ENCODE assay signal across 41 mouse cellular contexts in the genomic region with DNA sequence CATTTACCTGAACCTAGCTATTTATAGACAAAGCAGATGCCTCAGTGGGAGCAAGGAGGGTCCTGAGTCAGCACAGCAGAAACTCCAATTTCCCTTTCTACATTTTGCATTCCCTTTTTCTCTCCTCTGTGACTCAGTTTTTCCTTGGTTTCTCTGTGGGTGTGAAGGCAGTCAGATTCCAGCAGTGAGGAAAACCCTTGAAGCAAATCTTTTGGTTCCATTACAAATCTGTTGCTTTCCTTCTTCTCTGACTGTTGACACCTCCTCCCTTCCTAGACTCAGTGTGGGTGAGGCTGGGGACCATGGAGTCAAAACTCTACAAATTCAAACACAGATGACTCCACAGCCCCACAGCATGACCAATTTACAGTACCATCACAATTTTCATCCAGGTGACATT. TPM values are rescaled to one million over a fixed set of nuclear protein-coding genes. Genes with fewer than 3 reads are reported as not detected.
"Had no signal": no experiment of that assay in that cellular context is flagged by ENCODE, and none has a peak within 500 bp of the region (broad histone marks: within the 10 kb centered on the region; RNA-seq: fewer than 3 reads in every experiment).

No protein-coding gene starts in this region.

- H3K4me1 ChIP-seq: hindbrain, embryonic 15.5 days; liver, embryonic 13.5 days had no signal

- ATAC-seq: forebrain, postnatal 0 days; hindbrain, postnatal 0 days; intestine, embryonic 16.5 days had no signal

- H3K4me2 ChIP-seq: heart, embryonic 13.5 days; heart, embryonic 15.5 days; hindbrain, embryonic 13.5 days; hindbrain, embryonic 15.5 days; limb, embryonic 12.5 days; liver, embryonic 11.5 days; liver, embryonic 13.5 days had no signal

- H3K36me3 ChIP-seq: heart, embryonic 10.5 days; heart, embryonic 13.5 days; heart, embryonic 15.5 days; hindbrain, embryonic 13.5 days; hindbrain, embryonic 15.5 days; limb, embryonic 10.5 days; limb, embryonic 12.5 days; liver, embryonic 13.5 days had no signal

- H3K9me3 ChIP-seq: heart, embryonic 10.5 days; heart, embryonic 13.5 days; heart, embryonic 15.5 days; hindbrain, embryonic 13.5 days; hindbrain, embryonic 15.5 days; limb, embryonic 10.5 days; limb, embryonic 12.5 days; liver, embryonic 13.5 days had no signal

- H3K27me3 ChIP-seq: heart, embryonic 13.5 days; heart, embryonic 15.5 days; hindbrain, embryonic 13.5 days; hindbrain, embryonic 15.5 days; limb, embryonic 12.5 days; liver, embryonic 13.5 days had no signal

- H3K4me3 ChIP-seq: heart, embryonic 10.5 days; heart, embryonic 13.5 days; heart, embryonic 15.5 days; hindbrain, embryonic 13.5 days; hindbrain, embryonic 15.5 days; layer of hippocampus, adult 2 months; left cerebral cortex, adult 2 months; limb, embryonic 10.5 days; limb, embryonic 12.5 days; liver, embryonic 13.5 days had no signal

- DNase-seq: forebrain, postnatal 0 days; gastrocnemius, postnatal 14 days; gastrocnemius, postnatal 36 days; heart, adult 18-20 months; heart, postnatal 14 days; heart, postnatal 36 days; kidney, adult 11 months; kidney, adult 2 months; kidney, adult 9 months; kidney, postnatal 10 days; kidney, postnatal 25 days; kidney, postnatal 4 days; liver; liver, embryonic 13.5 days had no signal

- H3K27ac ChIP-seq: heart, embryonic 10.5 days; heart, embryonic 13.5 days; heart, embryonic 15.5 days; hindbrain, embryonic 13.5 days; hindbrain, embryonic 15.5 days; hindbrain, postnatal 0 days; layer of hippocampus, adult 2 months; left cerebral cortex, adult 2 months; limb, embryonic 10.5 days; limb, embryonic 12.5 days; liver, embryonic 13.5 days had no signal

- H3K9ac ChIP-seq: forebrain, postnatal 0 days; heart, embryonic 13.5 days; heart, embryonic 15.5 days; hindbrain, embryonic 13.5 days; hindbrain, embryonic 15.5 days; limb, embryonic 12.5 days; liver, embryonic 13.5 days had no signal

RNA-seq across cellular contexts. Expression of gene Gm1527, which starts 45.3 kb away (rescaled TPM):
- total RNA-seq: forebrain, postnatal 0 days; gastrocnemius, adult 18-20 months; gastrocnemius, adult 8-10 months; gastrocnemius, postnatal 14 days; gastrocnemius, postnatal 36 days; heart, adult 18-20 months; heart, adult 8-10 months; heart, postnatal 14 days; heart, postnatal 36 days; hematopoietic stem cell, adult 5-6 weeks; hindbrain, postnatal 0 days; layer of hippocampus, adult 2 months; layer of hippocampus, postnatal 10 days; layer of hippocampus, postnatal 25 days; left cerebral cortex, adult 2 months; left cerebral cortex, postnatal 14 days; left cerebral cortex, postnatal 36 days had no signal
- polyA plus RNA-seq: forebrain, postnatal 0 days; frontal cortex, adult 2 months; gonadal fat pad, adult 2 months; heart, embryonic 10.5 days; heart, embryonic 13.5 days; heart, embryonic 15.5 days; heart, postnatal 0 days; hindbrain, embryonic 11.5 days; hindbrain, embryonic 13.5 days; hindbrain, embryonic 15.5 days; hindbrain, postnatal 0 days; intestine, embryonic 14.5 days; intestine, embryonic 16.5 days; kidney, adult 2 months; kidney, embryonic 16.5 days; limb, embryonic 10.5 days; limb, embryonic 12.5 days; limb, embryonic 14.5 days; liver, embryonic 11.5 days; liver, embryonic 13.5 days had no signal
